Comparison of ENCODE assay signal across 26 mouse cellular contexts in the genomic region with DNA sequence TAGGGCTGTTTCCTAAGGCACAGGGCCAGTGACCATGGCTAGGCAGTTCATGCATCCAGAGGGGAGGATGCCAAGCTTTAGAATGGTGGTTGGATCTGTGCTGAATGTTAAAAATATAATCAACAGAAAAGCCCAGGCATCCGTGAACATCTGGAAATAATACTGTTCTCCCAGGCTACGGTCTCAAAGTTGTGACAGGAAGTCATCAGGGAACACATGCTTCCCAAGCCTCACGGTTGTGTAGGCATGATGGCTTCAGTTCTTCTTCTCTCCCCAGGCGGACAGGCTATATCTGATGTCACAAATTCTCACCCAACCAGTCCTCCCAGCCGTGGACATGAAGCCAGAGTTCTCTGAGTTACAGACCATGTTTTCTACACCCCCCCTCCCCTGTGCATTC.
DNase-seq lines count a peak whose midpoint lies in the region; ATAC-seq lines count a peak whose summit lies in the region.
"Had no signal": no experiment of that assay in that cellular context is flagged by ENCODE, and none has a peak within 500 bp of the region (broad histone marks: within the 10 kb centered on the region; RNA-seq: fewer than 3 reads in every experiment).

No protein-coding gene starts in this region.

- no peaks in the 10 kb centered on the region for H3K36me3 ChIP-seq in embryonic facial prominence, embryonic 11.5 days (replicated peaks; ENCODE audit: control insufficient read depth, insufficient read depth, low read depth, low read length)
- no peaks in the 10 kb centered on the region for H3K36me3 ChIP-seq in embryonic facial prominence, embryonic 14.5 days (ENCODE audit: control insufficient read depth, insufficient read depth, low read length)
- no peaks in the 10 kb centered on the region for H3K36me3 ChIP-seq in kidney, embryonic 14.5 days (ENCODE audit: control insufficient read depth, insufficient read depth, low read length)
- H3K36me3 ChIP-seq: forebrain, embryonic 12.5 days; forebrain, embryonic 15.5 days; heart, embryonic 10.5 days; heart, embryonic 13.5 days; hindbrain, embryonic 15.5 days had no signal

- no peaks in the 10 kb centered on the region for H3K9me3 ChIP-seq in embryonic facial prominence, embryonic 11.5 days (replicated peaks; ENCODE audit: control insufficient read depth, low read length)
- no peaks in the 10 kb centered on the region for H3K9me3 ChIP-seq in embryonic facial prominence, embryonic 14.5 days (ENCODE audit: control insufficient read depth, low read length)
- no peaks in the 10 kb centered on the region for H3K9me3 ChIP-seq in kidney, embryonic 14.5 days (ENCODE audit: control insufficient read depth, low read length)
- H3K9me3 ChIP-seq: forebrain, embryonic 12.5 days; forebrain, embryonic 15.5 days; heart, embryonic 10.5 days; heart, embryonic 13.5 days; hindbrain, embryonic 15.5 days had no signal

- 29% methylated on average over 5 of the region's 5 CpGs for WGBS in embryonic facial prominence, embryonic 11.5 days
- WGBS in embryonic facial prominence, embryonic 14.5 days = 19% methylated on average over 5 of the region's 5 CpGs
- WGBS in kidney, embryonic 14.5 days = 51% methylated on average over 5 of the region's 5 CpGs

- H3K4me2 ChIP-seq in embryonic facial prominence, embryonic 11.5 days (ENCODE audit: low read depth, low read length) = no peak overlapping the region
- H3K4me2 ChIP-seq in embryonic facial prominence, embryonic 14.5 days (ENCODE audit: low read depth, low read length) = no peak overlapping the region
- no peak overlapping the region for H3K4me2 ChIP-seq in kidney, embryonic 14.5 days (replicated peaks; ENCODE audit: low read depth, low read length)
- H3K4me2 ChIP-seq: forebrain, embryonic 12.5 days; forebrain, embryonic 15.5 days; heart, embryonic 13.5 days; hindbrain, embryonic 15.5 days had no signal

- peak; percentile 18 for DNase-seq in embryo, embryonic 10 days (ENCODE audit: low spot score)
- no peak for DNase-seq in embryo, embryonic 10.5 days (ENCODE audit: low spot score)
- DNase-seq in 3T3-L1 (ENCODE audit: low read depth, low spot score) = peak; percentile 35
- DNase-seq in embryonic facial prominence, embryonic 11.5 days (ENCODE audit: low spot score) = peak; percentile 36
- peak; percentile 56 for DNase-seq in embryonic facial prominence, embryonic 14.5 days (ENCODE audit: low spot score)
- DNase-seq in cerebellum, adult 9-11 months = no peak
- DNase-seq: adrenal gland, adult 8-10 months; adrenal gland, postnatal 25 days; B cell, adult 2 months; cerebellum, adult 11-12 months; cerebellum, adult 8-10 months; cerebellum, postnatal 25 days; gastrocnemius, postnatal 10 days; gastrocnemius, postnatal 36 days; heart, adult 2 months; heart, postnatal 14 days; heart, postnatal 4 days had no signal

- H3K4me3 ChIP-seq in embryonic facial prominence, embryonic 11.5 days (ENCODE audit: low read depth, low read length) = no peak overlapping the region
- H3K4me3 ChIP-seq in embryonic facial prominence, embryonic 14.5 days (ENCODE audit: low read depth, low read length) = no peak overlapping the region
- no peak overlapping the region for H3K4me3 ChIP-seq in kidney, embryonic 14.5 days (ENCODE audit: low read length)
- H3K4me3 ChIP-seq: erythroblast, embryonic 14.5 days; forebrain, embryonic 12.5 days; forebrain, embryonic 15.5 days; heart, adult 2 months; heart, embryonic 10.5 days; heart, embryonic 13.5 days; hindbrain, embryonic 15.5 days had no signal

- H3K4me1 ChIP-seq in embryonic facial prominence, embryonic 11.5 days (ENCODE audit: control insufficient read depth, insufficient read depth, low read length) = no peaks in the 10 kb centered on the region
- peaks cover 20% of the 10 kb centered on the region; the same call in 1 of the 2 replicates for H3K4me1 ChIP-seq in embryonic facial prominence, embryonic 14.5 days (ENCODE audit: control insufficient read depth, insufficient read depth, low read length)
- H3K4me1 ChIP-seq in kidney, embryonic 14.5 days (ENCODE audit: control insufficient read depth, insufficient read depth, low read length) = peaks cover 33% of the 10 kb centered on the region

- no peak for ATAC-seq in embryonic facial prominence, embryonic 11.5 days (replicated peaks; ENCODE audit: insufficient number of reproducible peaks, low FRiP score, low TSS enrichment, low read depth)
- ATAC-seq in embryonic facial prominence, embryonic 14.5 days (ENCODE audit: low read depth) = no peak
- no peak for ATAC-seq in CD4-positive, CD25-positive, alpha-beta regulatory T cell, adult 4 months
- no peak for ATAC-seq in kidney, embryonic 14.5 days (ENCODE audit: low FRiP score, low TSS enrichment)
- ATAC-seq: forebrain, embryonic 15.5 days; intestine, postnatal 0 days had no signal

- no peak overlapping the region for H3K9ac ChIP-seq in embryonic facial prominence, embryonic 11.5 days (replicated peaks; ENCODE audit: low read length)
- H3K9ac ChIP-seq in embryonic facial prominence, embryonic 14.5 days (ENCODE audit: low read depth, low read length) = no peak overlapping the region
- no peak overlapping the region for H3K9ac ChIP-seq in kidney, embryonic 14.5 days (ENCODE audit: low read depth, low read length)
- H3K9ac ChIP-seq: forebrain, embryonic 12.5 days; forebrain, embryonic 15.5 days; heart, embryonic 13.5 days; hindbrain, embryonic 15.5 days had no signal

- no peak overlapping the region for H3K27ac ChIP-seq in embryonic facial prominence, embryonic 11.5 days (replicated peaks; ENCODE audit: low read depth, low read length)
- no peak overlapping the region for H3K27ac ChIP-seq in embryonic facial prominence, embryonic 14.5 days (replicated peaks; ENCODE audit: low read depth, low read length)
- H3K27ac ChIP-seq in kidney, embryonic 14.5 days (ENCODE audit: low read depth, low read length) = no peak overlapping the region
- H3K27ac ChIP-seq: forebrain, embryonic 12.5 days; forebrain, embryonic 15.5 days; heart, adult 2 months; heart, embryonic 10.5 days; heart, embryonic 13.5 days; hindbrain, embryonic 15.5 days had no signal

- no peaks in the 10 kb centered on the region for H3K27me3 ChIP-seq in embryonic facial prominence, embryonic 11.5 days (ENCODE audit: control insufficient read depth, insufficient read depth, low read length)
- no peaks in the 10 kb centered on the region for H3K27me3 ChIP-seq in embryonic facial prominence, embryonic 14.5 days (replicated peaks; ENCODE audit: control insufficient read depth, insufficient read depth, low read length)
- H3K27me3 ChIP-seq in kidney, embryonic 14.5 days (ENCODE audit: control insufficient read depth, insufficient read depth, low read length) = no peaks in the 10 kb centered on the region
- H3K27me3 ChIP-seq: forebrain, embryonic 15.5 days; hindbrain, embryonic 15.5 days had no signal

Comparison
In these comparisons a context has a peak if more than half of its experiments do, and no peak if none do; other contexts are left out.
1. DNase-seq: peak in embryo, embryonic 10 days (single experiment), 3T3-L1 (single experiment), embryonic facial prominence, embryonic 11.5 days (single experiment) and embryonic facial prominence, embryonic 14.5 days (single experiment); none in embryo, embryonic 10.5 days (single experiment) and cerebellum, adult 9-11 months (single experiment).